Mouse (Mus musculus) neural tube, embryonic 14.5 days (tissue): ENCODE measurements around the gene Rchy1. TPM values are rescaled to one million over a fixed set of nuclear protein-coding genes. Genes with fewer than 3 reads are reported as not detected.

ENCODE experiments used
- ATAC-seq: fragments of 200-750 bp; cut with Nextera tagmentation; 2 replicates; pipeline ENCODE4 v1.8.0; 2017; ENCODE audit warnings: low read depth, mild to moderate bottlenecking, moderate TSS enrichment, moderate library complexity
- H3K27ac ChIP-seq: fragments of 300-500 bp; sonication (generic); 2 replicates; pipeline ENCODE4 v1.5.1; 2014; ENCODE audit warnings: low read depth, mild to moderate bottlenecking, control low read depth, low read length, moderate library complexity, mixed read lengths
- H3K27me3 ChIP-seq: fragments of 300-500 bp; sonication (generic); 2 replicates; pipeline ENCODE4 v1.6.1; 2014; ENCODE audit warnings: low read length; ENCODE audit not compliant: control insufficient read depth, insufficient read depth
- H3K36me3 ChIP-seq: fragments of 300-500 bp; sonication (generic); 2 replicates; pipeline ENCODE4 v1.6.1; 2014; ENCODE audit warnings: low read length, mixed read lengths; ENCODE audit not compliant: control insufficient read depth, insufficient read depth
- H3K4me1 ChIP-seq: fragments of 300-500 bp; sonication (generic); 2 replicates; pipeline ENCODE4 v1.6.1; 2014; ENCODE audit warnings: low read length; ENCODE audit not compliant: control insufficient read depth, insufficient read depth
- H3K4me2 ChIP-seq: fragments of 300-500 bp; sonication (generic); 2 replicates; pipeline ENCODE4 v1.6.1; 2014; ENCODE audit warnings: mild to moderate bottlenecking, low read depth, low read length, control low read depth
- H3K4me3 ChIP-seq: fragments of 300-500 bp; sonication (generic); 2 replicates; pipeline ENCODE4 v1.5.1; 2014; ENCODE audit warnings: low read depth, low read length, control low read depth, mixed read lengths
- H3K9ac ChIP-seq: fragments of 300-500 bp; sonication (generic); replicated peaks from 2 replicates; pipeline ENCODE4 v1.6.1; 2014; ENCODE audit warnings: low read depth, mild to moderate bottlenecking, control low read depth, low read length, mixed read lengths
- H3K9me3 ChIP-seq: fragments of 300-500 bp; sonication (generic); 2 replicates; pipeline ENCODE4 v1.6.1; 2016; ENCODE audit warnings: low read length; ENCODE audit not compliant: control insufficient read depth
- WGBS: fragments of 180-500 bp; shearing (Covaris S2); extraction: QIAGEN DNeasy Blood & Tissue Kit; methylation state at CpG from one replicate; pipeline ENCODE4 v1.1.7; 2014; 5-methylcytosine and 5-hydroxymethylcytosine counted together
- polyA plus RNA-seq: library from polyadenylated mRNA; unstranded; fragments of >200 nt; fragmentation: Nextera tagmentation; extraction: Ambion mirVana; gene quantifications from 2 replicates; pipeline ENCODE4 v1.2.1, GENCODE M21; 2014

The Rchy1 gene
- polyA plus RNA-seq, result 74.5 and 78.0 TPM in 2 replicates

DNA sequence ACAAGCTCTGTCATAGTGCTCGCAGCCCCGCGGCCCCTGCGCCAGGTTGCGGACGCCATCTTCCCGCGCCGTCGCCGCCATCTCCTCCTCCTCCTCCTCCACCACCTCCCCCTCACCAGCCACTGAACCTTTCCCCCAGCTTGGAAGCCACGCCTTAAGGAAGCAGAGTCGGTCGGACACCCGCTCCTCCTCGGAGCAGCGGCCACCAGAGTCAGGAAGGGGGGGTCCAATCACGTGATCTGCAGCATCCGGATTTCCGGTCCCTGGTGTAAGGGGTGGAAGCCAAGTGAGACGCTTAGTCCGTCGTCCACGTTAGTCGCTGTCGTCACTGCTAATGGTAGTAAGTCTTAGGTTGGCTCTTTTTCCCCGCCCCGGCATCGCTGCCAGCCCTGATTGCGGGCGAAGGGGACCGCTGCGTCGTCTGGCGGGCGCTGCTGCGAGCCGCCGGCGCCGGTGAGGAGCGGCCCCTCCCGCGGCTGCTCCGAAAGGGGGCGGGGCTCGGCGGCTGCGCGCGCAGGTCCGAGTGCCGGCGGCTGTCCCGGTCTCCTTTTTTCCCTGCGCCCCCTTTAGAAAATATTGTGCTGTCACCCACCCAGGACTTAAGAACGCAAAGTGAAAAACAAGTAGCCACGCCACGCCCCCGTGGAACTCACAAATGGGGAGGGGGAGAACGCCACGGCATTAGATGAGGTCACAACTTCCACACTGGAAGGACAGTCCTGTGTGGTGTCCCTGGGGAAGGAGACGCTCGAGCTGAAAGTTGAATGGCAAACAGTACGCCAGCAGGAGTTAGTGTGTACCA is at the start of gene Rchy1:
TSS of gene Rchy1 (minus strand) at position 430 of the 802 bp plus-strand sequence.
- H3K4me3 ChIP-seq, result peak within 1 kb of the TSS; percentile 76
- peak; percentile 98 for ATAC-seq
- H3K27ac ChIP-seq, result peak within 1 kb of the TSS; percentile 99
- H3K4me2 ChIP-seq, result peak within 1 kb of the TSS; percentile 51
- H3K4me1 ChIP-seq, result peaks cover 23% of the 10 kb centered on the region
- under 1% methylated on average over 65 of the region's 65 CpGs for WGBS
- no peaks in the 10 kb centered on the region for H3K27me3 ChIP-seq
- no peaks in the 10 kb centered on the region for H3K36me3 ChIP-seq
- H3K9me3 ChIP-seq, result no peaks in the 10 kb centered on the region
- peak within 1 kb of the TSS; percentile 75 for H3K9ac ChIP-seq

- 70% methylated on average over 7 of the region's 7 CpGs for WGBS
- no peak overlapping the region for H3K4me2 ChIP-seq
- no peaks in the 10 kb centered on the region for H3K27me3 ChIP-seq
- H3K9me3 ChIP-seq, result no peaks in the 10 kb centered on the region
- H3K4me1 ChIP-seq, result no peaks in the 10 kb centered on the region
- no peak overlapping the region for H3K4me3 ChIP-seq
- no peak for ATAC-seq
- no peak overlapping the region for H3K9ac ChIP-seq
- H3K36me3 ChIP-seq, result no peaks in the 10 kb centered on the region
- no peak overlapping the region for H3K27ac ChIP-seq
Measured at GRCm38 (mm10) chr5:92011756-92012155, 48.9 kb upstream of the Rchy1 start.

GRCm38 (mm10) chr5:92009827-92010226 is 47.0 kb upstream of the Rchy1 start:
- Histone ChIP-seq H3K4me1 (no peaks in the 10 kb centered on the region), H3K9ac (no peak overlapping the region), H3K27me3 (no peaks in the 10 kb centered on the region), H3K4me2 (no peak overlapping the region), H3K36me3 (no peaks in the 10 kb centered on the region), H3K4me3 (no peak overlapping the region), H3K9me3 (no peaks in the 10 kb centered on the region), H3K27ac (no peak overlapping the region)
- WGBS, result 52% methylated on average over 2 of the region's 2 CpGs
- ATAC-seq, result no peak

DNA sequence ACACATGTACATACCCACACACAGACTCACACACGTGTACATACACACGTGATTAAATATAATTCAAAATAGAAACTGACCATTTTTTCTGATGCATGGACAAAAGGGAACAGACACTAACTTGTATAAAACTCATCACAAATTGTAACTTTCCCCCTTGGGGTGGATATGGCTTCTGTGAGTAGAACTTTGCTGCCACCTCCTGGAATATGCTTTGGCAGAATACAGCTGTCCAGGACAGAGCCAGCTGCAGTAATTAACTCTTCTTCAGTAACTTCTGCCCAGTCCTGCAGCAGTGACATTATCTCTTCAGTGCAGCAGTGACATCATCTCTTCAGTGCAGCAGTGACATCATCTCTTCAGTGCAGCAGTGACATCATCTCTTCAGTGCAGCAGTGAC is 40.1 kb upstream of the Rchy1 start:
- H3K4me3 ChIP-seq, result no peak overlapping the region
- 61% methylated on average over 2 of the region's 2 CpGs for WGBS
- H3K9me3 ChIP-seq, result 0 out of 2 replicates have a peak, but pooled peaks cover 2% of the 10 kb centered on the region
- peak; percentile 81; the same call in 1 of the 2 replicates for ATAC-seq
- H3K36me3 ChIP-seq, result no peaks in the 10 kb centered on the region
- no peak overlapping the region for H3K4me2 ChIP-seq
- H3K4me1 ChIP-seq, result no peaks in the 10 kb centered on the region
- H3K27ac ChIP-seq, result no peak overlapping the region
- H3K9ac ChIP-seq, result no peak overlapping the region
- no peaks in the 10 kb centered on the region for H3K27me3 ChIP-seq

DNA sequence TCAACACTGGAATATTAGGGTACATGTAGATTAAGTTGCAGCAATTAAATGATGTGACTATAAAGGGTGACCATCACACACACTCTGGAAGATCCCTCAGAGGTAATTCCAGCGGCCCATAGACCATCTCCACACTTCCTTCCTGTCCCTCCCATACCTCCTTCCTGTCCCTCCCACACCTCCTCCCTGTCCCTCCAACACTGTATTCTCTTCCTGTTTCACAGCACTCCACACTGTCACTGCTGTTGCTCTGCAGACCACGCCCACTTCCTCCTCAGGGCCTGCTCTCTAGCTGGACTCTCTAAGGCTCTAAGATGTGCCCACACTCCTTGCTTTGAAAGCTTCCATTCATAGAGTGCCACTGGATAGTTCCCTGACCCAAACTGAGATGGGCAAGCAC is 37.9 kb upstream of the Rchy1 start:
- Histone ChIP-seq H3K9me3 (0 out of 2 replicates have a peak, but pooled peaks cover 2% of the 10 kb centered on the region), H3K27ac (no peak overlapping the region), H3K36me3 (no peaks in the 10 kb centered on the region), H3K27me3 (no peaks in the 10 kb centered on the region), H3K4me2 (no peak overlapping the region), H3K4me1 (no peaks in the 10 kb centered on the region), H3K4me3 (no peak overlapping the region), H3K9ac (no peak overlapping the region)
- WGBS, result 79% methylated on average over 2 of the region's 2 CpGs
- no peak for ATAC-seq

DNA sequence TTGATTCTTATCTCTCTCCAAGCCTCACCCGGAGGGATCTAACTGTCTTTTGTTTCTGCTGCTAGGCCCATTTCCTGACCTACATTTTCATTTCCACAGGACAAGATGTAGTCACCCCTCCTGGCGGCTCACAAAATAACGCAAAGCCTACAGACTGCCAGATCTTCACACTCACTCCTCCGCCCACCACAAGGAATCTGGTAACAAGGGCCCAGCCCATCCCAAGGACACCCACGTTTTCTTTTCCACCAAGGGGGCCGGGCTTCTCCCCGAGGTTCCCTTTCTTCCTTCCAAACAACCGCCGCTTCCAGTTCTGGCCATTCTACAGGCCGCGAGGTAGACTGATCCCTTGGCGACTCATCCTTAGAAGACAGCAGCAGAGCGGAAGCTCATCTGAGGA is 31.7 kb upstream of the Rchy1 start:
- Histone ChIP-seq H3K27me3 (no peaks in the 10 kb centered on the region), H3K36me3 (no peaks in the 10 kb centered on the region), H3K9ac (no peak overlapping the region), H3K4me2 (no peak overlapping the region), H3K4me3 (no peak overlapping the region), H3K9me3 (0 out of 2 replicates have a peak, but pooled peaks cover 2% of the 10 kb centered on the region), H3K27ac (no peak overlapping the region), H3K4me1 (no peaks in the 10 kb centered on the region)
- ATAC-seq, result no peak
- WGBS, result 68% methylated on average over 13 of the region's 13 CpGs

- no peak overlapping the region for H3K27ac ChIP-seq
- H3K9me3 ChIP-seq, result no peaks in the 10 kb centered on the region
- H3K4me3 ChIP-seq, result no peak overlapping the region
- no peaks in the 10 kb centered on the region for H3K36me3 ChIP-seq
- H3K4me2 ChIP-seq, result no peak overlapping the region
- no peaks in the 10 kb centered on the region for H3K27me3 ChIP-seq
- no peak overlapping the region for H3K9ac ChIP-seq
- H3K4me1 ChIP-seq, result no peaks in the 10 kb centered on the region
- WGBS, result 89% methylated on average over 2 of the region's 2 CpGs
- no peak for ATAC-seq
Measured at GRCm38 (mm10) chr5:91993061-91993460, 30.2 kb upstream of the Rchy1 start.

GRCm38 (mm10) chr5:91991191-91991937 is 28.5 kb upstream of the Rchy1 start:
- ATAC-seq, result no peak
- Histone ChIP-seq H3K27ac (no peak overlapping the region), H3K4me2 (no peak overlapping the region), H3K27me3 (no peaks in the 10 kb centered on the region), H3K9ac (no peak overlapping the region), H3K36me3 (no peaks in the 10 kb centered on the region), H3K4me3 (no peak overlapping the region), H3K9me3 (no peaks in the 10 kb centered on the region), H3K4me1 (no peaks in the 10 kb centered on the region)
- 76% methylated on average over 6 of the region's 6 CpGs for WGBS

GRCm38 (mm10) chr5:91989261-91989660 is 26.4 kb upstream of the Rchy1 start:
- no peak overlapping the region for H3K4me3 ChIP-seq
- no peaks in the 10 kb centered on the region for H3K9me3 ChIP-seq
- H3K4me1 ChIP-seq, result no peaks in the 10 kb centered on the region
- no peaks in the 10 kb centered on the region for H3K36me3 ChIP-seq
- H3K4me2 ChIP-seq, result no peak overlapping the region
- no peak overlapping the region for H3K27ac ChIP-seq
- WGBS, result 71% methylated on average over 9 of the region's 9 CpGs
- ATAC-seq, result no peak
- H3K9ac ChIP-seq, result no peak overlapping the region
- no peaks in the 10 kb centered on the region for H3K27me3 ChIP-seq
